Mouse (Mus musculus) bone marrow, adult 2 months (tissue): ENCODE results near the gene E130308A19Rik. TPM values are rescaled to one million over a fixed set of nuclear protein-coding genes. Genes with fewer than 3 reads are reported as not detected.

Source experiments
- H3K27ac ChIP-seq: fragments of 200-500 bp; 2 replicates; pipeline ENCODE4 v1.5.1; 2012; ENCODE audit warnings: low read depth, mild to moderate bottlenecking, control low read depth, inconsistent platforms, low read length; ENCODE audit not compliant: control insufficient read depth, poor library complexity, insufficient read depth
- H3K4me1 ChIP-seq: fragments of 200-500 bp; 2 replicates; pipeline ENCODE4 v1.6.1; 2011; ENCODE audit warnings: low read length; ENCODE audit not compliant: control insufficient read depth, insufficient read depth
- H3K4me3 ChIP-seq: fragments of 200-500 bp; replicated peaks from 2 replicates; pipeline ENCODE3; 2011; ENCODE audit warnings: mild to moderate bottlenecking, low read depth, low read length, control low read depth; ENCODE audit not compliant: control insufficient read depth
- CTCF ChIP-seq: fragments of 200-500 bp; IDR thresholded peaks from 2 replicates; pipeline ENCODE4 v1.5.1; 2011; ENCODE audit warnings: low read length, control low read depth; ENCODE audit not compliant: control insufficient read depth, insufficient read depth
- POLR2A ChIP-seq: fragments of 200-500 bp; IDR thresholded peaks from 2 replicates; pipeline ENCODE4 v1.6.1; 2011; ENCODE audit warnings: low read depth, mild to moderate bottlenecking, control low read depth, low read length, borderline replicate concordance; ENCODE audit not compliant: control insufficient read depth
- WGBS: fragments of 180-500 bp; shearing (Covaris S2); methylation state at CpG from one replicate; pipeline ENCODE4 v1.1.7; 2018; 5-methylcytosine and 5-hydroxymethylcytosine counted together
- polyA plus RNA-seq: library from polyadenylated mRNA; stranded (reverse); fragments of >200 nt; gene quantifications from 2 replicates; pipeline ENCODE4 v1.2.4, GENCODE M21; 2011; ENCODE audit warnings: low replicate concordance; ENCODE audit not compliant: missing spikeins, insufficient read depth, insufficient read length

E130308A19Rik gene
- polyA plus RNA-seq, 1 experiment, result 6.5 TPM

GRCm38 (mm10) chr4:59628255-59628654 is 2.2 kb downstream of the E130308A19Rik start:
- 64% methylated on average over 4 of the region's 4 CpGs for WGBS
- TF ChIP-seq CTCF, result no peak
- TF ChIP-seq POLR2A, result no peak
- Histone ChIP-seq H3K27ac (no peak overlapping the region), H3K4me1 (no peaks in the 10 kb centered on the region), H3K4me3 (no peak overlapping the region)

GRCm38 (mm10) chr4:59629076-59629874 is 3.3 kb downstream of the E130308A19Rik start:
- Histone ChIP-seq H3K4me1 (no peaks in the 10 kb centered on the region), H3K27ac (no peak overlapping the region), H3K4me3 (no peak overlapping the region)
- WGBS, result 68% methylated on average over 7 of the region's 7 CpGs
- TF ChIP-seq POLR2A (no peak), CTCF (no peak)

GRCm38 (mm10) chr4:59630122-59630521 is 4.1 kb downstream of the E130308A19Rik start:
- H3K4me1 ChIP-seq, result no peaks in the 10 kb centered on the region
- no peak overlapping the region for H3K27ac ChIP-seq
- no peak for TF ChIP-seq POLR2A
- TF ChIP-seq CTCF, result no peak
- no peak overlapping the region for H3K4me3 ChIP-seq
- WGBS, result 56% methylated on average over 9 of the region's 9 CpGs

- H3K27ac ChIP-seq, result no peak overlapping the region
- TF ChIP-seq POLR2A (no peak), CTCF (no peak)
- WGBS, result 56% methylated on average over 1 of the region's 1 CpGs
- H3K4me1 ChIP-seq, result no peaks in the 10 kb centered on the region; the same call in 1 of the 2 replicates
- no peak overlapping the region for H3K4me3 ChIP-seq
Observed at GRCm38 (mm10) chr4:59634532-59634931, 8.5 kb downstream of the E130308A19Rik start.

- Histone ChIP-seq H3K4me3 (no peak overlapping the region), H3K27ac (no peak overlapping the region), H3K4me1 (no peaks in the 10 kb centered on the region; the same call in 1 of the 2 replicates)
- TF ChIP-seq POLR2A (no peak), CTCF (no peak)
Observed at GRCm38 (mm10) chr4:59639163-59639562, 13.2 kb downstream of the E130308A19Rik start.

- Histone ChIP-seq H3K27ac (no peak overlapping the region), H3K4me1 (no peaks in the 10 kb centered on the region; the same call in 1 of the 2 replicates), H3K4me3 (no peak overlapping the region)
- 94% methylated on average over 2 of the region's 2 CpGs for WGBS
- no peak for TF ChIP-seq POLR2A
- TF ChIP-seq CTCF, result no peak
Observed at GRCm38 (mm10) chr4:59640720-59641119, 14.7 kb downstream of the E130308A19Rik start.

- no peak overlapping the region for H3K4me3 ChIP-seq
- no peaks in the 10 kb centered on the region; the same call in 1 of the 2 replicates for H3K4me1 ChIP-seq
- no peak for TF ChIP-seq POLR2A
- TF ChIP-seq CTCF, result no peak
- WGBS, result 67% methylated on average over 3 of the region's 3 CpGs
- H3K27ac ChIP-seq, result no peak overlapping the region
Observed at GRCm38 (mm10) chr4:59642039-59642438, 16.0 kb downstream of the E130308A19Rik start.

- TF ChIP-seq CTCF, result no peak
- TF ChIP-seq POLR2A, result no peak
- no peaks in the 10 kb centered on the region; the same call in 1 of the 2 replicates for H3K4me1 ChIP-seq
- no peak overlapping the region for H3K4me3 ChIP-seq
- WGBS, result 87% methylated on average over 2 of the region's 2 CpGs
- H3K27ac ChIP-seq, result no peak overlapping the region
Observed at GRCm38 (mm10) chr4:59642657-59643056, 16.6 kb downstream of the E130308A19Rik start.

- no peaks in the 10 kb centered on the region; the same call in 1 of the 2 replicates for H3K4me1 ChIP-seq
- no peak overlapping the region for H3K27ac ChIP-seq
- TF ChIP-seq CTCF (no peak), POLR2A (no peak)
- 79% methylated on average over 3 of the region's 3 CpGs for WGBS
- H3K4me3 ChIP-seq, result no peak overlapping the region
Observed at GRCm38 (mm10) chr4:59644431-59644830, 18.4 kb downstream of the E130308A19Rik start.
